Mouse (Mus musculus) stomach, embryonic 16.5 days (tissue): ENCODE measurements around the gene Tacr1. TPM values are rescaled to one million over a fixed set of nuclear protein-coding genes. Genes with fewer than 3 reads are reported as not detected.

Source experiments
- ATAC-seq: fragments of 200-750 bp; cut with Nextera tagmentation; 2 replicates; pipeline ENCODE4 v1.8.0; 2017; ENCODE audit warnings: moderate number of reproducible peaks, moderate TSS enrichment; ENCODE audit not compliant: insufficient read depth, low FRiP score
- H3K27ac ChIP-seq: fragments of 300-500 bp; sonication (generic); 2 replicates; pipeline ENCODE4 v1.5.1; 2014; ENCODE audit warnings: low read length
- H3K27me3 ChIP-seq: fragments of 300-500 bp; sonication (generic); 2 replicates; pipeline ENCODE4 v1.6.1; 2014; ENCODE audit warnings: low read length, control low read depth, mixed read lengths; ENCODE audit not compliant: control insufficient read depth, insufficient read depth
- H3K36me3 ChIP-seq: fragments of 300-500 bp; sonication (generic); 2 replicates; pipeline ENCODE4 v1.6.1; 2014; ENCODE audit warnings: low read length; ENCODE audit not compliant: control insufficient read depth, insufficient read depth
- H3K4me1 ChIP-seq: fragments of 300-500 bp; sonication (generic); 2 replicates; pipeline ENCODE4 v1.6.1; 2014; ENCODE audit warnings: low read length, control low read depth, mixed read lengths; ENCODE audit not compliant: control insufficient read depth, insufficient read depth
- H3K4me2 ChIP-seq: fragments of 300-500 bp; sonication (generic); 2 replicates; pipeline ENCODE4 v1.6.1; 2014; ENCODE audit warnings: low read depth, low read length, mixed read lengths
- H3K4me3 ChIP-seq: fragments of 300-500 bp; sonication (generic); replicated peaks from 2 replicates; pipeline ENCODE4 v1.5.1; 2014; ENCODE audit warnings: mild to moderate bottlenecking, low read length
- H3K9ac ChIP-seq: fragments of 300-500 bp; sonication (generic); 2 replicates; pipeline ENCODE4 v1.6.1; 2014; ENCODE audit warnings: low read length
- H3K9me3 ChIP-seq: fragments of 300-500 bp; sonication (generic); replicated peaks from 2 replicates; pipeline ENCODE4 v1.6.1; 2016; ENCODE audit warnings: low read length, control low read depth; ENCODE audit not compliant: control insufficient read depth
- WGBS: fragments of 180-500 bp; shearing (Covaris S2); extraction: QIAGEN DNeasy Blood & Tissue Kit; methylation state at CpG from one replicate; pipeline ENCODE4 v1.1.7; 2014; 5-methylcytosine and 5-hydroxymethylcytosine counted together
- polyA plus RNA-seq: library from polyadenylated mRNA; unstranded; fragments of >200 nt; fragmentation: Nextera tagmentation; extraction: Ambion mirVana; gene quantifications from 2 replicates; pipeline ENCODE4 v1.2.1, GENCODE M21; 2015

Gene Tacr1
- polyA plus RNA-seq, result 2.3 and 3.1 TPM in 2 replicates

GRCm38 (mm10) chr6:82401595-82402451 is at the start of gene Tacr1:
Gene Tacr1 (plus strand): TSS chr6:82402334.
- under 1% methylated on average over 28 of the region's 28 CpGs for WGBS
- Histone ChIP-seq H3K36me3 (no peaks in the 10 kb centered on the region), H3K4me1 (peaks cover 11% of the 10 kb centered on the region), H3K27me3 (peaks cover 15% of the 10 kb centered on the region), H3K9ac (peak within 1 kb of the TSS; percentile 43), H3K4me3 (peak within 1 kb of the TSS; percentile 44), H3K9me3 (no peaks in the 10 kb centered on the region), H3K4me2 (peak within 1 kb of the TSS; percentile 72), H3K27ac (peak within 1 kb of the TSS; percentile 29; the same call in 1 of the 2 replicates)
- peak; percentile 74 for ATAC-seq

- WGBS, result 89% methylated on average over 3 of the region's 3 CpGs
- no peaks in the 10 kb centered on the region for H3K36me3 ChIP-seq
- no peak for ATAC-seq
- H3K27me3 ChIP-seq, result no peaks in the 10 kb centered on the region
- no peak overlapping the region for H3K4me2 ChIP-seq
- H3K4me3 ChIP-seq, result no peak overlapping the region
- no peaks in the 10 kb centered on the region for H3K9me3 ChIP-seq
- no peaks in the 10 kb centered on the region for H3K4me1 ChIP-seq
- no peak overlapping the region for H3K9ac ChIP-seq
- H3K27ac ChIP-seq, result no peak overlapping the region
These were observed 26.0 kb upstream of the Tacr1 start for GRCm38 (mm10) chr6:82376144-82376543.

GRCm38 (mm10) chr6:82383556-82383955 is 18.6 kb upstream of the Tacr1 start:
- Histone ChIP-seq H3K27ac (no peak overlapping the region), H3K4me2 (no peak overlapping the region), H3K4me3 (no peak overlapping the region), H3K9me3 (peaks cover 3% of the 10 kb centered on the region; the same call in 1 of the 2 replicates), H3K9ac (no peak overlapping the region), H3K4me1 (no peaks in the 10 kb centered on the region), H3K36me3 (no peaks in the 10 kb centered on the region), H3K27me3 (no peaks in the 10 kb centered on the region)
- ATAC-seq, result no peak
- WGBS, result 89% methylated on average over 5 of the region's 5 CpGs

DNA sequence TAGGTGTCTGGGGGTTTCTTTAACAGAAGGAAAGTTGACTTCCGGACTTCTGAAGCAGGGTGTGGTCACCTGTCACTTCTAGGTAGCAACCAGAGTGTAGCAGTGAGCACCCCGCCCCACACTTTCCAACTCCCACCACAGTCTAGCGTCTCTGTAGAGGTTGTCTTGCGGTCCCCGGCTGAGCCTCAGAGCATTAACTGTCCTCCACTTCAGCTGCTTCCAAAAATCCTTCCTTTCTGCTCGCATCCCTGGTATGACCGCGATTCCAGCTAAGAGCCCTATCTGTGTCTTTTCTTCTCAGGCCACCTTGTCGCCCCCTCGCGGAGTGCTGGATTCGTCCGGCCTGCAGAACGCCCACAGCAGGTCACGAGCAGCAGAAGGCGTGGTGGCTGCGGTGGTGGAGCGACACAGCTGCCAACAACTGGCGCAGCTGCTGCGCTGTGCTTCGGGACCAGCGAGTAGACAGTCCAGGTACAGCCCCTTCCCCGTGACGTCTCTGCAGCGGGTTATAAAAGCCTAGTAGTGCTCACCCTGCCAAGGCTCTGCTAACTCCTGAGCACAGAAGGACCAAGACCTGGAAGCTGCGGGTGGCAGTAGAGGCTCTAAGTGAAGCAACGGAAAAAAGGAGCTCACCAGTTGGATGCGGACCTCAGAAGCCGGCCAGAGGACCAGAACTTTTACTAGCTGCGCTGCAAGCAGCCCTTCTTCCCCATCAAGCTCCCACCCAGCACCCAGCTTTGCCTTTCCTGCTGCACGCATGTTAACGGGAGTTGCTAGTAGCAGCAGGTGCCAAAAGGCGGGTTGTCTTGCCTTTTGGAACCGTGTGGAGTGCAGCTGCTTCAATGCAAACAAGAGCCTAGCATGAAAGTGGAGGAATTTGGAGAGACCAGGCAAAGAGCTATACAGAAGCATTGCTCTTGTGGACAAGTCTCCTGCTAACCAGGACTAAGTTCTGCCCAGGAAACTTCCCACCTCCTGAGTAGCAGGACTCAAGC is 664 bp downstream of the Tacr1 start:
- H3K27me3 ChIP-seq, result peaks cover 15% of the 10 kb centered on the region
- H3K4me2 ChIP-seq, result peak overlapping the region; percentile 72
- 2% methylated on average over 34 of the region's 34 CpGs for WGBS
- no peaks in the 10 kb centered on the region for H3K9me3 ChIP-seq
- H3K4me3 ChIP-seq, result peak overlapping the region; percentile 44
- peak overlapping the region; percentile 33 for H3K9ac ChIP-seq
- no peaks in the 10 kb centered on the region for H3K36me3 ChIP-seq
- ATAC-seq, result peak; percentile 65; the same call in 1 of the 2 replicates
- H3K4me1 ChIP-seq, result peaks cover 11% of the 10 kb centered on the region
- H3K27ac ChIP-seq, result peak overlapping the region; percentile 29; the same call in 1 of the 2 replicates

DNA sequence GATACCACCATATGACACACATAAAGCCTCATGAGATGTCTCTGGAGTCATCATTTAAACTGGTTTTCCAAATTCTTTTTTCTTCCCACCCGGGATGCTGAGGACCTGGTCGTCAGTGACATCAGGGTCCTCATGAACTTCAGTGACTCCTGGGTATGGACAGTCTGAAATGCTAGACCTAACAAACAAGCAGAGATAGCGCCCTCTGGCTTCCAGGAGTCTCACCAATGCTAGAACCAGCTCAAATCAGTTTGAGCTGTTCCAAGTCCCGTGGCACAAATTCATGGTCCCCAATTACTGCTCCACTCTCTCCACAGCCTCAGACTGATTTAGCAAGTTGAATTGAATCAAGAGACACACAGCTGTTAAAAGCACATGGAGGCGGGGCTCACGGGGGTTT is 16.2 kb downstream of the Tacr1 start:
- ATAC-seq, result no peak
- H3K9ac ChIP-seq, result no peak overlapping the region
- H3K4me2 ChIP-seq, result no peak overlapping the region
- H3K27ac ChIP-seq, result no peak overlapping the region
- WGBS, result 63% methylated on average over 6 of the region's 6 CpGs
- H3K4me1 ChIP-seq, result no peaks in the 10 kb centered on the region
- no peaks in the 10 kb centered on the region for H3K9me3 ChIP-seq
- no peaks in the 10 kb centered on the region for H3K27me3 ChIP-seq
- no peaks in the 10 kb centered on the region for H3K36me3 ChIP-seq
- H3K4me3 ChIP-seq, result no peak overlapping the region

- no peak overlapping the region for H3K9ac ChIP-seq
- no peak overlapping the region for H3K4me2 ChIP-seq
- no peaks in the 10 kb centered on the region for H3K27me3 ChIP-seq
- no peak overlapping the region for H3K4me3 ChIP-seq
- H3K36me3 ChIP-seq, result no peaks in the 10 kb centered on the region
- 44% methylated on average over 4 of the region's 4 CpGs for WGBS
- H3K4me1 ChIP-seq, result no peaks in the 10 kb centered on the region
- no peak for ATAC-seq
- no peaks in the 10 kb centered on the region for H3K9me3 ChIP-seq
- H3K27ac ChIP-seq, result no peak overlapping the region
These were observed 18.1 kb downstream of the Tacr1 start for GRCm38 (mm10) chr6:82420222-82420621.

GRCm38 (mm10) chr6:82428890-82429289 is 26.8 kb downstream of the Tacr1 start:
- Histone ChIP-seq H3K4me2 (no peak overlapping the region), H3K27ac (no peak overlapping the region), H3K9ac (no peak overlapping the region), H3K4me1 (no peaks in the 10 kb centered on the region), H3K9me3 (no peaks in the 10 kb centered on the region; the same call in 1 of the 2 replicates), H3K36me3 (no peaks in the 10 kb centered on the region), H3K4me3 (no peak overlapping the region), H3K27me3 (no peaks in the 10 kb centered on the region)
- 61% methylated on average over 6 of the region's 6 CpGs for WGBS
- ATAC-seq, result no peak

GRCm38 (mm10) chr6:82429766-82430165 is 27.6 kb downstream of the Tacr1 start:
- Histone ChIP-seq H3K9me3 (no peaks in the 10 kb centered on the region; the same call in 1 of the 2 replicates), H3K4me3 (no peak overlapping the region), H3K9ac (no peak overlapping the region), H3K27ac (no peak overlapping the region), H3K4me1 (no peaks in the 10 kb centered on the region), H3K4me2 (no peak overlapping the region), H3K27me3 (no peaks in the 10 kb centered on the region), H3K36me3 (no peaks in the 10 kb centered on the region)
- no peak for ATAC-seq
- 62% methylated on average over 6 of the region's 6 CpGs for WGBS
